Mouse (Mus musculus): ENCODE results near the gene Tnfsf8.

- TF ChIP-seq CTCF (IDR thresholded peaks at IDR 0.05; ENCODE audit: insufficient read depth, low read depth, low read length), result no peak
- no peak for TF ChIP-seq POLR2A (IDR thresholded peaks at IDR 0.05; ENCODE audit: insufficient read depth, low read depth, low read length)
These were observed 64.6 kb downstream of the Tnfsf8 start for GRCm38 (mm10) chr4:63796527-63796926.
